Mouse (Mus musculus) layer of hippocampus, adult 18-20 months (tissue): Measurements from ENCODE around the gene Tmem251. TPM values are rescaled to one million over a fixed set of nuclear protein-coding genes. Genes with fewer than 3 reads are reported as not detected.

ENCODE experiments used
- DNase-seq, 2 experiments: peaks; one replicate each; pipeline ENCODE4 v3.0.0; 2022; ENCODE audit warnings: low spot score in 2 of 2
- total RNA-seq, 2 experiments: library from RNA; stranded (reverse); gene quantifications; 2 replicates each; pipeline ENCODE4 v1.2.3; 2021

Tmem251 gene
- total RNA-seq, 2 experiments from 2014 or later: 4.9 to 5.1 TPM

DNA sequence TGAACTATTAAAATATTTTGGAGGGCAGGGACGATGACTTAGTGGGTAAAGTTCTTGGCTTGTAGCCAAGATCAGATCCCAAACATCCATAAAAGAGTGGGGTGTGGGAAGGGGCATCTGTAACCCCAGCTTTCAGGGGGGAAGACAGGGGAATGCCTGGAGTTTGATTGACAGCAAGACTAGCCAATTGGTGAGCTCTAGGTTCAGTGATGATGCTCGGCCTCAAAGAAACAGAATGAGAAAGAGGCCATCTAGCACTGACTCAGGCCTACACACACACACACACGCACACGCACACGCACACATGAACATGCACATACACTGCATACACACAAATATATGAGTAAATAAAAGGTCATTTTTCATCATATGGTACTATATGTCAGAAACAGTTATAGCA is 33.7 kb upstream of the Tmem251 start:
- DNase-seq: no peak

DNA sequence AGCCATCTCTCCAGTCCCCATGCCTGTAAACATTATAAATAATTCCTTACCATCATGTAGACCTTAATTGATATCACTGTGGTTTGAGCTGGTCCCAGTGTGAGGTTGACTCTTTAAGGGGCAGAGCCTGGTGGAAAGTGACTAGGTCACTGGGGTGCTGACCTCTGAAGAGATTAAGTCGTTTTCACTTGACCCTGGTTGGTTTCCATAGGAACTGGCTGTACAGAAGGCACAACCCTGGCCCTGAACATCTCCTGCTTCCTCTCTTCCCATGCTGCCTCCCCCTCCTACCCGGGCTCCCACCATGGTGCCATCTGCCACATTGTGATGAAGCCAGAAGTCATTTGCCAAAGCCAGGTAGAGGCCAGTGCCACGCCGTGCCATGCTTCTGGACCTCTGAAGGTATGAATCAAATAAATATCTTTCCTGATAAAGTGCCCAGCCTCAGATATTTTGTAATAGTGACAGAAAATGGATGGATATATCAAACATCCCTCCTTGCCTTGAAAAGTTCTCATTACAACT is 32.6 kb upstream of the Tmem251 start:
- no peak for DNase-seq

DNA sequence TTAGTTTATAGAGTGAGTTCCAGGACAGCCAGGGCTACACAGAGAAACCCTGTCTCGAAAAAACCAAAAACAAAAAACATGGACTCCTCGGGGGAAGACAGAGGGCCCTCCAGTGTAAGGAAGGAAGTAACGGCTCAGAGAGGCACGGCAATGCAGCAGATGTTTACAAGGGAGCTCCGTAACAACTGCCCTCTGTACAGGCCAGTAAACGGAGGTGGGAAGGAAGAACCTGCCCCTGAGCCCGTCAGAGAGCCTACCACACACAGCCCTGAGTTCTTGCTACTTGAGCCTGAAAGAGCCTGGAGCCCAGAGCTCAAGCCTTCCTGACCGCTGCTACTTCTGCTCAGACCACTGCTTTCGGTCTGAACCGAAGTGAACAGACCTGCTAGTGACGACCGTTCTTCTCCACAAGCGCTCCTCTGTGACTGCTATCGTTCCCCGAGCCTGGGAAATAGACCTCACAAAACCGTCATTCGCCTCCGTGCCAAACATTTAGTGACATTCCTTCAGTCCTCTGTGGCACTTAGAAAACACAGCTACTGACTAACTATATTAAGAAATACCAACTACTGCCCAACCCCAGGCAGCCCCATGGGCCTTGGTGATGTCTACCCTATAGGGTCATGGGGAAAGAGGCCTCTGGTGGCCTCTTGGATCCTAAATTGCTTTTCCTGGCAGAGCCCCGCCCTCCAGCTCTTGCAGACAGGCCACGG is 30.3 kb upstream of the Tmem251 start:
- no peak for DNase-seq

DNA sequence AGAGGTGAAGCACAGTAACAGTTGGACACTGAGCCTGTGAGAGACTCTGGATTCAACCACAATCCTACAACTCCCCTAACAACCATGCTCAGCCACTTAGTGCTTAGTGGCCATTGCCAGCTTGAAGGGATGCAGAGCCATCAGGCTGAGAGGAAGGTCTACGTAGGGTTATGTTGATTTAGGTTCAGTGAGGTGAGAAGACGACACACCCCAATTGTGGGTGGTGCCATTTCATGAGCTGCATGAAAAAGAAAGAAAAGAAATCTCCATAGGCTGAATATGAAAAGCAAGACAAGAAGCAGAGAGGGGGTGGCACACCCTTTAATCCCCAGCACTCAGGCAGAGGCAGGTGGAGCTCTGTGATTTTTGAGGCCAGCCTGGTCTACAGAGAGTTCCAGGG is 29.4 kb upstream of the Tmem251 start:
- no peak for DNase-seq

DNA sequence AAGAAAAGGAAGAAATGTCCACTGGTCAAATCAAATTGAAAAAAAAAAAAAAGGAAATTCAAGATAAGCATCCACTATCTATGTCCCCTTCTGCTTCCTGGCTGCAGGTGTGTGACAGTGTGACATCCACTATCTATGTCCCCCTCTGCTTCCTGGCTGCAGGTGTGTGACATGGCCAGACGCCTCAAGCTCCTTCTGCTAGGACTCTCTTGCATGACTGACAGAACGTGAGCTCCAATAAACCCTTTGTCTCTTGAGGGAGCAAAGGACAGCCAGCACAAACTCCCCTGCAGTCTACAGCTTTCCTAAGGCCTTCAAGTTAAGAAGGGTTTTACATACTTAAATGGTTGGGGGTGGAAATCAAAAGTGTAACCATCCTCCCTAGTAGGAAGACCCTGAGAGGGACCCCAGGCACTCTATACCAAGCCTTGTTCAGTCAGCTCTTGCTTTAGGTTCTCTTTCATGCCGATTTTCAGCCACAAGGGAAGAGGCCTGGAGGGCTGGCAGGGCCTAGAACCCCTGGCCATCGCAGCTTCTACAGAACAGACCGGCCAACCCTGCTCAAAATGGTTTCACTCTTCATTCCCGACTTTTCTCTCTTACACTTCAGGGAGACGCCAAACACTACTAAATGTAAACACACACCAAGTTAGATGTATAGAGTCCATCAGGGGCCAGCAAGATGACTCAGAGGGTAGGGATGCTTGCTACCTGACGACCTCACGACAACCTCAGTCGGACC is 28.7 kb upstream of the Tmem251 start:
- DNase-seq: no peak

DNA sequence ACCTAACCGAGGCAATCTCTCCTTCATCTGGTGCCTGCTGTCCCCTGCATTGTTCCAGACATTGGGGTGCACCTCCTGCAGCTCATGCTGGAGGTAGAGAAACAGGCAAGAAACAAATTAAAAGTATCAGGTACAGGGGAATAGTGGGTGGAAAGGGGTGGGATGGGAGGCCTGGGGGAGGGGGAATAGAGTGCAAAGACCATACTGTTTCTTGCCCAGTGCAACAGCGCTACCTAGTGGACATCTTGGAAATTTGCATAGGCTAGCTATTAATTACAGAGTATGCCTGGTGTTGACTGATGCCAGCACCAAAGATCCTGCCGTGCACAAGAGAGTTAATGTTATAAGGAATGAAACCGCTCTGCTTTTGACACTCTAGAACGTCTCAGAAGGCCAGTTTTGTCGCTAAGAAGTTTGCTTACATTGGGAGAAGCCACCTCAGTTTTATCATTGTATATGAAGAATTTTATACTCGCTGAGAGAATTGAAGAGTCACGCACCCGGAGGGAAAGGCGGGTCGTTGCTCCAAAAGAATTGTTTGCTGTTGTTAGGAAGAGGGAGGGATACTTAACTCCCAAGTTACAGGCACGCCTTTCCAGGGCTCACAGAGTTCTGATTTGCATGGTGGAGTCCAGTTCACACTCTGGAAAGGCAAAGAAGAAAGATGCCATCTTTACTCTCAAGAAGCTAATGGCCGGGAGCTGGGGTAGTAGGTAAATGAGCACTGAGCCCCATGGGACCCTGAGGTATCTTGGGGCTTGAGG is 23.8 kb upstream of the Tmem251 start:
- no peak for DNase-seq

DNA sequence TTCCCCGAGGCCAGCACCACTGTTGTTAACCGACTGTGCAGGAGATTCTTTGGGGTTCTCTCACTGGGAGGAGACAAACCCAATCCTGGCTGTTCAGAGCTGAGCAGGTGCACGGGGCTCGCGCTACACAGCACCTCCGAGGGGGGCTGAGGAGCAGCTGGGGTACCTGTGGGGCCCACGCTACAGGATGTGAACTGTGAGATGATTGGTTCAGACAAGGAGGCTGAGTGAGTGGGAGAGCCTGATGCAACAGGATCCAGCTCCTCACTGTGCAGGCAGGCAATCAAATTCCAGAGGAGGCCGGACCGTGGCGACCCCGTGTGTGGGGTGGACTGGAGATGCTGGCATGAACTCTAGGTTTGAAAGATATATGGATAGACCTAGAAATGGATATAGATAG is 21.1 kb upstream of the Tmem251 start:
- no peak for DNase-seq

DNA sequence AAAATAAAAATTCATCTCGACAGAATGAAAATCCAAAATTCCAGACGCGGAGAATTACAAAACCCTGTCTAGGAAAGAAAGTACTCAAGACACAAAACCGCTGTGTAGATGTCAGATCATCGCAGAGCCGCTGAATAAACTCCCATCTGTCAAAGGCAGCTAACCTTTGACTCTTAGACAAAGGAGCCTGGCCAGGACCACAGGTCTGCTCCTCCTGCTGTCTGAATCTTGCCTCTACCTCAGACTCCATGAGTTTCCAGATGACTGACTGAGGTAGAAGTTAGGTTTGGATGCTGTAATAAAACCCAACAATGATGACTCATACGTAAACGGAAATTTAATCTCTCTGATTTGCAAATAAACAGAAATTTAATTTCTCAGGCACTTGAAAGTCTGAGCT is 20.6 kb upstream of the Tmem251 start:
- DNase-seq: no peak

DNA sequence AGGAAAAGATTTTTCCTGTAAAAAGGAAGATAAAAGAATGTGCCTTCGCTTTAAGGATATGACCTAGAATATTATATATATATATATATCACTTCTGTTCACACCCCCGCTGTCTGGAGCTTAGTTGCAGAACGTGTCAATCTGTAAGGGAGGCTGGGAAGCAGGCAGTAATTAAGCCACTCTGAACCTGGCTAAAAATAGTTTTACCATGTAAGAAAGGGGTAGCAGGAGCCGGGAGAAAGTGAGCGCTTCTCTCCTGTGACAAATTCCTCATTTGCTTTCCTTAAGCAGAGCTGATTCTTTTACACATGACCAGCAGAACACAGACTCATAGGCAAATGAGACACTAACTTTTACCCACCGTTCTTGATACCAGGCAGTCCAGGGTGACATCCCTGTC is 19.7 kb upstream of the Tmem251 start:
- DNase-seq: no peak

DNA sequence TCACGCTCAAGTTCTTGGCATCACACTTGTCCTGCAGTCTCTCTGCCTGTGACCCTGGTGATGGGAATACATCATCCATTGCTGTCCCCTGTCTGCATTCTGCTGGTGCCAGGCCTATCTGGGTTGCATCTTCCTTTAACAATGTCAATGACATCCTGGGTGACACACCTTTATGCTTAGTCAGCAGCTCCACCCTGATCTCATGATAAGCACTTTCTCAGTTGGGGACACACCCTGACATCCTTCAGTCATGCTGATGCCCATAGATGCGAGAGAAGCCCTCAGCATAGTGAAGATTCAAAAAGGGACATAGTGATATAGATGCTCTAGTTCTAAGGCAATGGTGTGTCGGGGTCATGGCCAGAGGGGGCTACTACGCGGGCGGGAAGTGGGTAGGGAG is 18.4 kb upstream of the Tmem251 start:
- DNase-seq: no peak

DNA sequence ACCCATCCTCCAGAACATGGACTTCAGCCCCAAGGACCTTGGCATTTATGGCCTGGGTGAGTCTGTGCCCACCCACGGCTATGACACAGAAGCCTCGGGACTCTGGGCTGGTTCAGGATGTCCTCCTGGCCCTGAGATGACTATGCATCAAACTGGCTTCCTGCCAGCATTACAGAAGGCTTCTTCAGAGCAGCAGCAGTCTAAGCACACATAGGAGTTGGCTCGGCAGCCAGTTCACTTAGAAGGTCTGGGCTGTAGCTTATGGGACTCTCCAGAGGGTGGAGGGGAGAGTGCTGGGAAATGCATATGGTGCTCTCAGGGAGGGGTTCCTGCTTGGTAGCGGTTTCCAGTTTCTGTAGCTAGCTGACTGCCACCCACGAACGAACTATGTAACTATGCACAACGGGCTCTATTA is 17.8 kb upstream of the Tmem251 start:
- peak in 1 of 2 experiments; percentile 48 for DNase-seq

DNA sequence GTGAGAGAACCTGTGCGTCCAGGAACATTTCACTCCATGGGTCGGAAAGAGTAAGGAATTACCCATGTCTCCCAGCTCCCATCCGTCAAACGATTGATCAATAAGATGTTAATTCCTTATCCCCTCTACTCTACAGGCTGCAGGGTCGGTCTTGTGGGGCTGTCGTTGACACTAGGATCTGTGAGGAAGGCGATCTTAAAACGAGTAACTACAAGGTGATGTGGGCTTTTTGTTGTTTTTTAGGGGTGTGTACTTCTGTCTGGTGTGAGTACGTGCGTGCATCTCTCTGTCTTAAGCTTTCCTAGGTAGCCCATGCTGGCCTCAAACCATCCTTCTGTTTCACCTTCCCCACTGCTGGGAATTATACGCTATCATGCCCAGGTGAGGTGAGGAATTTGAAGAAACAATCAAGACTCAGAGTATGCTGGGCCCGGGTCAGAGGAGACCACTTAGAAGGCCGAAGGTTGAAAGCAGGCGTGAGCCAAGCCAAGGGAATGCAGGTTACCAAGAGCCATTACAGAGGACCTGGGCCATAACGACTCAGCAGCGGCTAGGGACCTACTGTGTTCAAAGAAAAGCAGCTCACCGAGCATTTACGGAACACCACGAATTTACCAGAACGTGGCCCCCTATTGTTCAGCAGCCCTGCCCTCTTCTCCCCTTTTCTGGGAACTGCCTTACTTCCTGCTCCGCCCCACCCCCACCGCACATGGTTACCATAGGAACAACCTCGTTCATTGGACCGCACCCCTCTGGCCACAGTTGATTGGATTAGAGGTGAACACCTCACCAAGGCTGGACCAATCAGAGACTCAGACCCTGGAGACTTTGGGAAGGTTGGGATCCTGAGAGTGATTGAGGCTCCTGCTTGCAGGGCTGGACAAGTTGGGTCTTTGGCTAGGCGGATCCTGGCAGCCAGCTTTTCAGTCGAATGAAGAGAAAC is 13.4 kb upstream of the Tmem251 start:
- DNase-seq: peak; percentile 63 to 82

DNA sequence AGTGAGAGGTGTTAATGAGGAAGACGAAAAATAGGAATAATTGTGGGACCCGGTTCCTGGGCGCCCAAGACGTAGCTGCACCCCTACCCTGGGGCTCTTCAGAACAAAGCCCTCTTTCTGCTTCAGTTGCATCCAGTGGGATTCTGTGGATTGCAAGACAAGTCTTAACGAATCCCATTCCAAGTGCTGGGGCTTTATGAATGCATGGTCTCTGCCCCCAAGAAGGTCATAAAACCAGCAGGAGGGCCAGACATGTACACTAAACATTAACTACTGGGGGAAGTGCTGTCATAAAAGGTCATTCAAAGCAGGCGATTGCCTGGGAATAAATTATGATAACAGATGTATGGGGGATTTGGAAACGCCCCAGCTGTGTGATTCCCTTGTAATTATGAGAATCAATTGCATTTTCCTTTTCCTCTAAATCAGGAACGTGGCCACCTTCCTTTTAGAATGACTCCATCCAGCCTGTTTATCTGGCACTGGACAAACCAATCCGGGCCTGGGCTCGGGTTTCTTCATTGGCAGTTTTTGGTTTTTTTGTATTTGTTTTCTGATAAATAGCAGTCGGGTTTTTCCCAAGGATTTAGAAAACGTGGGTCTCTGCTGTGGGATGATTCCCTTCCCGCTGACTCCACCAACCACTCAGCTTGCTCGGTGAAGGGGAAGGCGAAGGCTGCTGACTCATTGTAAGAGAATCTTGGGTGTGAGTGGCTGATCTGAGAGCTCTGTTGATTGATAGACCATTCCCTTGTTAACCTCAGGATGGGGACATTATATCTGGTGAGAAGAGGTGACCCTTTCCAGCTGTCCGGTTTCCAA is 12.6 kb upstream of the Tmem251 start:
- DNase-seq: peak in 1 of 2 experiments; percentile 43

DNA sequence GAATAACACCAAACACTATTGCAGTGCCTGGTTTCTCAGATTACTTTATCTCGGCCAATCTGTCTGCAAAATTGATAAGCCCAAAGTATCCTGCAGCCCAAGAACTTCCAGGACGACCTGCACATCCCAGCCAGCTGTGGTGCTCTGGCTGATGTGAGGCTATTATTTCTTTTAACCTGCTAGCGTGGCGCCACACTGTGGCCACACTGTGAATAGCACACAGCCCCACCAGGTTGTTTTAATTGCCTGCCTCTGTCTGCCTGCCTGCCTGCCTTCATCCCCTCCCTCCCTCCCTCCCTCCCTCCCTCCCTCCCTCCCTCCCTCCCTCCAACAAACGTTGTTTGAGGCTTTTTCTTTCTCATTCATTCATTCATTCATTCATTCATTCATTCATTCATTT is 10.2 kb upstream of the Tmem251 start:
- no peak for DNase-seq

DNA sequence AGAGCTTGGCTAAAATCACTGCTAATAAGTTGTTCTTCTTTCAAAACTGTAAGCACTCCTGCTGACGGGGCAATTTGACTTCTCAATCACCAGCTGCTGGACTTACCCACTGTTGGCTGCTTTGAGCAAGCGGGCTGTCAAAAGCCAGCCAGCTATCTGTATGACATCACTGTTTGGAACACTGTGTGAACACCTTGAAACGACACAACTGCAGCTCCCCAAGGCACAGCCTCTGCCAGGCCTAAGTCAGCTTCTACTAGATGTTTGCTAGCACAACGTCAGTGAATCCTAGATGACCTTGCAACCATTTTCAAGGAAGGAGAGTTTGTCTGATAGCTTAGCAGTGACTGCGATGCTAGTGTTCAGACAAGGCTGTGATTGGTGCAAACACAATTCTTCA is 4.5 kb upstream of the Tmem251 start:
- DNase-seq: no peak

DNA sequence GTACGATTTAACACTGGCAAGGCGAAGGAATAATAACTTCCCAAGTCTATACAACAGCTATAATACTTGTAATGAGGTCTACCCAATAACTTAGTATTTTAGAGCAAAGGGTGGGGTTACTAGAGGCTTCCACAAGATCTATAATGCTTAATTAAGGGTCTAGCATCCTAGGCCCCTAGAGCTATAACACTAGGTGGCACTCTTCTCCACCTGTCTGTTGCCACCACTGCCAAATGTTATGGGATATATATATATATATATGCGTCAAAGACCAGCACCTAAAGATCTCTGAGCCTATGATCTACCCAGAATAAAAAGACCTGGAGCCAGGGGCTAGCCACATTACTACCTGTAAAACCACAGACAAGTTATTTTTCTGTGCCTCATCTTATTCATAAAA is 3.3 kb upstream of the Tmem251 start:
- no peak for DNase-seq

DNA sequence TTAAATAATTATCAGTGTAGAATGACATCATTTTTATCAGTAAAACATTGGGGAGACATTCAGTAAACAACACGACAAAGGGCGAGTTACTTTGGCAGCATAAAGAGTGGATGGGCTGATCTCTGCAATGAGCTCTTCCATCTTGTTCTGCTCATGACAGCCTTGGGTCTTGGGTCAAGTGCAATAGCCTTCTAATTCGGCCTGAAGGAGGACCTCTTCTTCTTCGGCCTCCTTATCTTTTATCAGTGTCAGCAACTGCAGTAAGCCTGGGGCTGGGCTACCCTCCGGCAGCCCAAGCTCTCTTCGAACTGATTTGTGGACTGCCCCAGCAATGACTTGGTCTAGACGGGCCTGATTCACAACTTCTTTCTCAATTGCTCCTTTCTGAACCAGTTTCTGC is 1.5 kb upstream of the Tmem251 start:
- no peak for DNase-seq

DNA sequence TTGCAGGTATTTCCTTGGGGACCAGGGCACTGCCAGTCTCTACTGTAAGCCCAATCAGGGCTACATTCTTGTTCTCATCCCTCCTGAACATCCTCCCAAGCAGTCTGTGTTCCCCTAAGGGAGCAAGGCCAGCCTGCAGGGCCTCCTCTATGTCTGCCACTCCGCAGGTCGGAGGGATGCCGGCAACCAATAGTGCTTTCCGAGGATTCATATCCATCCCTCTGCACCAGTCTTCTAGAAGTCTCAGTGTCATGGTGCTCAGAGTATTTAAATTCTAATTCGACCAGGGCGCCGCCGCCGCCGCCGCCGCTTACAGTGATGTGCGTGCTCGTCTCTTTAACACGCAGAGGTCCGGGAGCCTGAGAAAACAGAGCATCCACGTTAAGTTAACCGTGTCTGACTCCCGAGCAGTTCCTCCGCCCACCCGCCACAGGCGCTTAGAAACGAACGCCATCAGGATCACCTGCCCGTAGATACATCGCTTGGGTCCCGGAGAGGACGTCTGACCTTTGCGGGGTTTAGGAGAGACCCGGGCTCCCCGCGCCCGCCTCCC is 450 bp upstream of the Tmem251 start:
- DNase-seq: peak in 1 of 2 experiments; percentile 39

DNA sequence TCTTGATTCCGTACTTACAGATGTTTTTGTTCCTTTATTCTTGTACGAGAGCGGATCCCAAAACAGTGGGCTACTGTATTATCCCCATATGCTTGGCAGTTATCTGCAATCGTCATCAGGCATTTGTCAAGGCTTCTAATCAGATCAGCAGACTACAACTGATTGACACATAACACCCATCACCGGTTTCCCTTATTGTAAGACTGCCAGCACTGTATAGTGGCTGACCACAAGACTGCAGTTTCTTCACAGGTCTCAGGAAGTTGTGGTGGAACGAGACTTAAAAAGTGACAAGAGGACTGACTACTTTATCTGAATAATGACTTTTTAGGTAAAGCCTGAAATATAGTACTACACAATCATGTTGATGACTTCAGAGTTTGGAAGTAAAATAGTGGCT is 1.3 kb downstream of the Tmem251 start:
- no peak for DNase-seq

DNA sequence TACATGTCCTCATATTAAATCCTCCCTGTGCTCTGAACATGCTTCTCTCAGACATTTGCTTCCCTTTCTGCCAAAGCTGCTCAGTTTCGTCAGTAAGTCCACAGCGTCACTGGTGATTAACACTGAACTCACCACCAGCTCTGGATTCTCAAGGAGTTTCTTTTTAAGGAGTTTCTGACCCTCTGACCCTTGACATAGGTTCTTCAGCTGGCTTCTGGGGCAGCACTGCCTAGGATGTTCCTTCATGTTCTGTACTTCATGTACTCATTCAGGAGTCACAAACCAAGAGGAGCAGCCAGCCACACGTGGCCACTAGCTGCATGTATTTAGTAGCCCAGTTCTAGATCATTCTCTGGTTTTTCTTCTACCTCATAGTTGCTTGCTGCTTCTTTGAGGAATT is 4.7 kb downstream of the Tmem251 start:
- no peak for DNase-seq
